Mouse (Mus musculus): Measurements from ENCODE around the gene Jmjd6. TPM values are rescaled to one million over a fixed set of nuclear protein-coding genes. Genes with fewer than 3 reads are reported as not detected.

Jmjd6 gene
- total and polyA plus RNA-seq, 3 experiments = 175 to 192 TPM; not detected in 1

- TF ChIP-seq MAX (IDR thresholded peaks at IDR 0.05; ENCODE audit: low read length) (peak; percentile 89), ETS1 (IDR thresholded peaks at IDR 0.05; ENCODE audit: low read depth, low read length) (peak; percentile 21; the same call in 1 of the 2 replicates), HCFC1 (IDR thresholded peaks at IDR 0.05; ENCODE audit: low read depth, low read length) (peak; percentile 94), GABPA (IDR thresholded peaks at IDR 0.05; ENCODE audit: low read depth, low read length) (no peak), SMC3 (IDR thresholded peaks at IDR 0.05; ENCODE audit: low read depth, low read length) (no peak)
Measured at GRCm38 (mm10) chr11:116843261-116844233, at the start of gene Jmjd6, which contains the start of gene Mettl23 (continued).

DNA sequence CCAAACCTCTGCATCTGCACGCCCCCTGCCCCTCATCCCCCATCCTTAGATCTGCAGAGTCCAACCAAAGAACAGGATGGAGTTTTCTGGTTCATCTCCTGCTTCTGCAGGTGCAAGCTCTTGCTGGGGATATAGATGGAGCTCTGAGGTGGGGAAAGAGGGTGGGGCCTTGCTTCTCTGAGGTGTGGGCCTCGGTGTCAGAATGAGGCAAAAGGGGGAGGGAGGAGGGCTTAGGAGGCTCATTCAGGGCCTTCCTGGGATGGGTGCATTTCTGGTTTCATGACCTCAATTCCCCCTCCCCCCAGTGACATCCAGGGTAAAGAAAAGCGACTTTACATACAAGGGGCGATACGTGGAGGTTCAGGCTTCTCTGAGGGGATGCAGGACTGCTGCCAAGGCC, 43.9 kb upstream of the Jmjd6 start:
- Histone ChIP-seq H3K4me1 (ENCODE audit: control insufficient read depth in 1 of 2, insufficient read depth in 2 of 2, low read length in 2 of 2) (no peaks in the 10 kb centered on the region), H3K4me3 (ENCODE audit: control insufficient read depth in 1 of 2, insufficient read depth in 1 of 2, low read depth in 2 of 2, low read length in 2 of 2) (no peak overlapping the region), H3K27me3 (ENCODE audit: control insufficient read depth in 1 of 2, insufficient read depth in 2 of 2, low read length in 2 of 2) (peaks cover 0 to 2% of the 10 kb centered on the region in 2 experiments; a peak in 2 of 4 replicates), H3K9me3 (replicated peaks; ENCODE audit: insufficient read depth, low read length) (no peaks in the 10 kb centered on the region), H3K36me3 (ENCODE audit: control insufficient read depth in 1 of 2, insufficient read depth in 2 of 2, low read length in 2 of 2) (no peaks in the 10 kb centered on the region), H3K9ac (ENCODE audit: control insufficient read depth, low read depth, low read length, poor library complexity, severe bottlenecking) (no peak overlapping the region), H3K27ac (ENCODE audit: control insufficient read depth, low read depth, low read length) (no peak overlapping the region), H3K79me2 (ENCODE audit: control insufficient read depth, insufficient read depth, low read length, poor library complexity) (no peaks in the 10 kb centered on the region)
- TF ChIP-seq SMC3 (IDR thresholded peaks at IDR 0.05; ENCODE audit: low read depth, low read length) (no peak), ETS1 (IDR thresholded peaks at IDR 0.05; ENCODE audit: low read depth, low read length) (no peak), KAT2A (conservative IDR thresholded peaks at IDR 0.05; ENCODE audit: low read depth, low read length) (no peak), NRF1 (IDR thresholded peaks at IDR 0.05; ENCODE audit: insufficient read depth, low read depth, low read length, poor library complexity, severe bottlenecking) (no peak)
- DNase-seq (ENCODE audit: low read depth, low spot score) = no peak

DNA sequence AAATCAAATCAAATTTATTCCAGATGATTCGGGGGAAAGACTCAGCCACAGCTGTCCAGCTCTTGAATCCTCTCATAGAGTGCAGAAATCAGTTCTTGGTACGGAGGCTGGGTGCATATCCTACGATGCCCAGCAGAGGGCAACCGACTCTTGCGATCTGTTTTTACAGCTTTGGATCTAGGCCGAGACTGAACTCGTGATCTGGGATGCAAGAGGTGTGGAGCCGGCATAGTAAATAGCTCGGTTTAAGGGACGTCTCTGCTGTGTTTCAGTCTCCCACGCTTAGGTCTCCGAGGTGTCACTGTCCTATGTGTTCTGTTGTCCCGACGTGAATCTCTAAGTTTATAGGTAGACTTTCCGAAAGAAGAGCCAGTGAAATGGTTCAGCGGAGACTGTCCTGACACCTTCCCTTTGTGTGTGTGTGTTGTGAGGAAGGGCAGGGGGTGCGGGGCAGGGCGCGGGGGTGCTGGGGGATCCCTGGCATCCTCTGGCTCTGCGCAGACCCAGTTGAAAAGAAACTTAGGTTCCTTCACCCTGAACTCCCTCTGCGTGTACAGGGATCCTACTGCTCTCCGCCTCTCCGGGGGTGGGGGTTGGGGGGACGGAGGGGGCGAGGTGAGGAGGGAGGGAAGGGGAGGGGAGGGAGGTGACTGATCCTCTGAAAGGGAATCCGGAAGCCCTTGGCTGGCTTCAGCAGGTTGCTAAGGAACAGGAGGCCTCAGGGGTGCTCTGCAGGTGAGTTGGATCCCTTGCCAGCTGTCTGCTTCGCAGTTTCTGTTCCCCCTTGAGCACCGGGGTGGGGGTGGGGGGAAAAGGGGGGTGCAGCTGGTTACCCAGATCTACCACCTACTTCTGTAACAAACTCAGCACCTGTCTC, 42.3 kb upstream of the Jmjd6 start:
- Histone ChIP-seq H3K4me3 (ENCODE audit: control insufficient read depth in 1 of 2, insufficient read depth in 1 of 2, low read depth in 2 of 2, low read length in 2 of 2) (no peak overlapping the region), H3K9ac (ENCODE audit: control insufficient read depth, low read depth, low read length, poor library complexity, severe bottlenecking) (no peak overlapping the region), H3K9me3 (replicated peaks; ENCODE audit: insufficient read depth, low read length) (no peaks in the 10 kb centered on the region), H3K36me3 (ENCODE audit: control insufficient read depth in 1 of 2, insufficient read depth in 2 of 2, low read length in 2 of 2) (no peaks in the 10 kb centered on the region), H3K27ac (ENCODE audit: control insufficient read depth, low read depth, low read length) (no peak overlapping the region), H3K4me1 (ENCODE audit: control insufficient read depth in 1 of 2, insufficient read depth in 2 of 2, low read length in 2 of 2) (no peaks in the 10 kb centered on the region), H3K27me3 (ENCODE audit: control insufficient read depth in 1 of 2, insufficient read depth in 2 of 2, low read length in 2 of 2) (peaks cover 0 to 2% of the 10 kb centered on the region in 2 experiments; a peak in 1 of 4 replicates), H3K79me2 (ENCODE audit: control insufficient read depth, insufficient read depth, low read length, poor library complexity) (no peaks in the 10 kb centered on the region)
- peak; percentile 88 for DNase-seq (ENCODE audit: low read depth, low spot score)
- TF ChIP-seq MYB (IDR thresholded peaks at IDR 0.05; ENCODE audit: low read depth, low read length) = no peak
- TF ChIP-seq KAT2A (conservative IDR thresholded peaks at IDR 0.05; ENCODE audit: low read depth, low read length) = no peak
- TF ChIP-seq ZKSCAN1 (IDR thresholded peaks at IDR 0.05; ENCODE audit: low read depth, low read length) = no peak
- no peak for TF ChIP-seq POLR2A (IDR thresholded peaks at IDR 0.05; ENCODE audit: control insufficient read depth in 1 of 2, insufficient read depth in 1 of 2, low read depth in 1 of 2, low read length in 2 of 2, poor library complexity in 1 of 2)
- TF ChIP-seq NELFE (IDR thresholded peaks at IDR 0.05; ENCODE audit: low read depth, low read length) = no peak
- TF ChIP-seq POLR2AphosphoS2 (IDR thresholded peaks at IDR 0.05; ENCODE audit: low read length) = no peak
- TF ChIP-seq CTCF (IDR thresholded peaks at IDR 0.05 in 2 of 3, conservative IDR thresholded peaks at IDR 0.05 in 1 of 3; ENCODE audit: control insufficient read depth in 1 of 3, insufficient read depth in 1 of 3, low read depth in 2 of 3, low read length in 3 of 3, poor library complexity in 1 of 3, severe bottlenecking in 1 of 3) = peak; percentile 90 to 99 (median 94)
- TF ChIP-seq RAD21 (IDR thresholded peaks at IDR 0.05; ENCODE audit: low read depth, low read length) = peak; percentile 97
- no peak for TF ChIP-seq NRF1 (IDR thresholded peaks at IDR 0.05; ENCODE audit: insufficient read depth, low read depth, low read length, poor library complexity, severe bottlenecking)
- no peak for TF ChIP-seq USF2 (IDR thresholded peaks at IDR 0.05; ENCODE audit: borderline replicate concordance in 1 of 2, insufficient read depth in 1 of 2, low read depth in 1 of 2, low read length in 2 of 2)
- no peak for TF ChIP-seq MXI1 (IDR thresholded peaks at IDR 0.05; ENCODE audit: low read depth, low read length)
- no peak for TF ChIP-seq JUND (IDR thresholded peaks at IDR 0.05; ENCODE audit: low read depth, low read length)
- no peak for TF ChIP-seq EP300 (IDR thresholded peaks at IDR 0.05; ENCODE audit: low read depth in 1 of 2, low read length in 2 of 2)
- TF ChIP-seq CHD1 (IDR thresholded peaks at IDR 0.05; ENCODE audit: low read depth, low read length) = no peak
- TF ChIP-seq GATA1 (IDR thresholded peaks at IDR 0.05; ENCODE audit: low read depth, low read length) = no peak
- no peak for TF ChIP-seq CHD2 (IDR thresholded peaks at IDR 0.05; ENCODE audit: low read length)
- no peak for TF ChIP-seq TAL1 (IDR thresholded peaks at IDR 0.05; ENCODE audit: low read length)
- TF ChIP-seq MAX (IDR thresholded peaks at IDR 0.05; ENCODE audit: low read length) = no peak
- TF ChIP-seq E2F4 (IDR thresholded peaks at IDR 0.05; ENCODE audit: borderline replicate concordance, low read depth, low read length) = no peak
- TF ChIP-seq MYC (IDR thresholded peaks at IDR 0.05; ENCODE audit: low read depth, low read length) = no peak
- peak; percentile 70 for TF ChIP-seq USF1 (IDR thresholded peaks at IDR 0.05; ENCODE audit: low read depth, low read length)
